ENCODE assay signal across 19 mouse cellular contexts in genomic region chr15:89308406-89309139, GRCm38 (mm10). TPM values are rescaled to one million over a fixed set of nuclear protein-coding genes. Genes with fewer than 3 reads are reported as not detected.
DNase-seq lines count a peak whose midpoint lies in the region; ATAC-seq lines count a peak whose summit lies in the region.
"Had no signal": no experiment of that assay in that cellular context is flagged by ENCODE, and none has a peak within 500 bp of the region (broad histone marks: within the 10 kb centered on the region; RNA-seq: fewer than 3 reads in every experiment).

No protein-coding gene starts in this region.

- H3K27ac ChIP-seq in forebrain, embryonic 11.5 days (ENCODE audit: low read depth, low read length), result no peak overlapping the region
- H3K27ac ChIP-seq in forebrain, embryonic 15.5 days (replicated peaks), result no peak overlapping the region
- H3K27ac ChIP-seq in intestine, embryonic 16.5 days (ENCODE audit: low read length), result no peak overlapping the region
- H3K27ac ChIP-seq: forebrain, embryonic 12.5 days; neural tube, embryonic 12.5 days had no signal

- H3K4me2 ChIP-seq in forebrain, embryonic 11.5 days (ENCODE audit: low read depth, low read length, severe bottlenecking), result no peak overlapping the region
- H3K4me2 ChIP-seq in forebrain, embryonic 15.5 days (replicated peaks), result no peak overlapping the region
- no peak overlapping the region for H3K4me2 ChIP-seq in intestine, embryonic 16.5 days (ENCODE audit: low read depth, low read length)
- H3K4me2 ChIP-seq: forebrain, embryonic 12.5 days; heart, embryonic 12.5 days; neural tube, embryonic 12.5 days had no signal

- DNase-seq in forebrain, embryonic 11.5 days (ENCODE audit: low spot score), result peak; percentile 34
- peak; percentile 50 to 52 for DNase-seq in spleen, postnatal 36 days (ENCODE audit: low spot score in 2 of 2)
- DNase-seq in spleen, postnatal 14 days (ENCODE audit: low spot score in 2 of 2), result no peak
- DNase-seq in brain, adult 2 months (ENCODE audit: low read depth, low spot score), result peak; percentile 58
- DNase-seq in frontal cortex, postnatal 36 days (ENCODE audit: low spot score in 2 of 2), result no peak
- DNase-seq in heart, adult 11 months, result no peak
- DNase-seq: embryo, embryonic 11 days; kidney, adult 9 months; kidney, postnatal 36 days; left cerebral cortex, postnatal 4 days; lung, adult 18-20 months; lung, postnatal 36 days had no signal

- whole genome bisulfite sequencing in forebrain, embryonic 11.5 days, result 89% methylated on average over 7 of the region's 7 CpGs
- WGBS in forebrain, embryonic 15.5 days, result 84% methylated on average over 7 of the region's 7 CpGs
- 88% methylated on average over 7 of the region's 7 CpGs for WGBS in intestine, embryonic 16.5 days

- H3K4me1 ChIP-seq in forebrain, embryonic 11.5 days (replicated peaks; ENCODE audit: control insufficient read depth, insufficient read depth, low read length), result peaks cover 2% of the 10 kb centered on the region; the same call in 1 of the 2 replicates
- H3K4me1 ChIP-seq in forebrain, embryonic 15.5 days, result peaks cover 32% of the 10 kb centered on the region
- H3K4me1 ChIP-seq in intestine, embryonic 16.5 days (ENCODE audit: control insufficient read depth, insufficient read depth, low read length), result peaks cover 9% of the 10 kb centered on the region

- H3K9me3 ChIP-seq in forebrain, embryonic 11.5 days (ENCODE audit: control insufficient read depth, low read length), result no peaks in the 10 kb centered on the region
- no peaks in the 10 kb centered on the region for H3K9me3 ChIP-seq in forebrain, embryonic 15.5 days
- H3K9me3 ChIP-seq in intestine, embryonic 16.5 days (ENCODE audit: control insufficient read depth, low read length), result no peaks in the 10 kb centered on the region
- H3K9me3 ChIP-seq: forebrain, embryonic 12.5 days; heart, embryonic 12.5 days; neural tube, embryonic 12.5 days had no signal

- H3K36me3 ChIP-seq in forebrain, embryonic 11.5 days (ENCODE audit: control insufficient read depth, insufficient read depth, low read length), result peaks cover 4% of the 10 kb centered on the region
- peaks cover 32% of the 10 kb centered on the region for H3K36me3 ChIP-seq in forebrain, embryonic 15.5 days
- H3K36me3 ChIP-seq in intestine, embryonic 16.5 days (ENCODE audit: control insufficient read depth, insufficient read depth, low read length), result peaks cover 12% of the 10 kb centered on the region

- no peak overlapping the region for H3K9ac ChIP-seq in forebrain, embryonic 11.5 days (ENCODE audit: low read length)
- H3K9ac ChIP-seq in forebrain, embryonic 15.5 days (replicated peaks), result no peak overlapping the region
- no peak overlapping the region for H3K9ac ChIP-seq in intestine, embryonic 16.5 days (ENCODE audit: low read depth, low read length)
- H3K9ac ChIP-seq: forebrain, embryonic 12.5 days; heart, embryonic 12.5 days; neural tube, embryonic 12.5 days had no signal

- no peaks in the 10 kb centered on the region for H3K27me3 ChIP-seq in forebrain, embryonic 11.5 days (ENCODE audit: control insufficient read depth, insufficient read depth, low read length)
- H3K27me3 ChIP-seq in forebrain, embryonic 15.5 days, result no peaks in the 10 kb centered on the region
- H3K27me3 ChIP-seq in intestine, embryonic 16.5 days (replicated peaks; ENCODE audit: control insufficient read depth, insufficient read depth, low read length), result no peaks in the 10 kb centered on the region
- H3K27me3 ChIP-seq: forebrain, embryonic 12.5 days; heart, embryonic 12.5 days; neural tube, embryonic 12.5 days had no signal

- no peak overlapping the region for H3K4me3 ChIP-seq in forebrain, embryonic 11.5 days (ENCODE audit: low read depth, low read length)
- H3K4me3 ChIP-seq in forebrain, embryonic 15.5 days, result no peak overlapping the region
- H3K4me3 ChIP-seq in intestine, embryonic 16.5 days (ENCODE audit: low read length), result no peak overlapping the region
- H3K4me3 ChIP-seq: forebrain, embryonic 12.5 days; heart, embryonic 12.5 days; neural tube, embryonic 12.5 days had no signal

- no peak for ATAC-seq in forebrain, embryonic 11.5 days (replicated peaks; ENCODE audit: low FRiP score)
- ATAC-seq in forebrain, embryonic 15.5 days (replicated peaks), result no peak
- ATAC-seq in intestine, embryonic 16.5 days, result peak; percentile 55; the same call in 1 of the 2 replicates
- ATAC-seq: hindbrain, embryonic 16.5 days had no signal

RNA-seq across cellular contexts. Expression of gene Sbf1, which starts 6.5 kb away (rescaled TPM):
- 76.5 and 87.8 TPM in 2 replicates for polyA plus RNA-seq in forebrain, embryonic 11.5 days (2014; fragmentation: Nextera tagmentation; extraction: Ambion mirVana)
- polyA plus RNA-seq in forebrain, embryonic 15.5 days (2015; fragmentation: Nextera tagmentation; extraction: Ambion mirVana), result 79.0 and 83.4 TPM in 2 replicates
- 32.0 and 33.4 TPM in 2 replicates for polyA plus RNA-seq in intestine, embryonic 16.5 days (2015; fragmentation: Nextera tagmentation; extraction: Ambion mirVana)

RNA-seq across cellular contexts. Expression of gene Adm2, which starts 13.9 kb away (rescaled TPM):
- 0.15 TPM in 1 of 2 replicates, not detected in the other for polyA plus RNA-seq in forebrain, embryonic 11.5 days (2014; fragmentation: Nextera tagmentation; extraction: Ambion mirVana)
- polyA plus RNA-seq in forebrain, embryonic 15.5 days (2015; fragmentation: Nextera tagmentation; extraction: Ambion mirVana), result not detected in 2 replicates
- 1.5 and 2.0 TPM in 2 replicates for polyA plus RNA-seq in intestine, embryonic 16.5 days (2015; fragmentation: Nextera tagmentation; extraction: Ambion mirVana)
- polyA plus RNA-seq: forebrain, embryonic 12.5 days; hindbrain, embryonic 16.5 days; liver, adult 2 months; neural tube, embryonic 12.5 days had no signal

RNA-seq across cellular contexts. Expression of gene Miox, which starts 25.6 kb away (rescaled TPM):
- not detected in 2 replicates for polyA plus RNA-seq in forebrain, embryonic 11.5 days (2014; fragmentation: Nextera tagmentation; extraction: Ambion mirVana)
- polyA plus RNA-seq in forebrain, embryonic 15.5 days (2015; fragmentation: Nextera tagmentation; extraction: Ambion mirVana), result not detected in 2 replicates
- 0.46 TPM in 1 of 2 replicates, not detected in the other for polyA plus RNA-seq in intestine, embryonic 16.5 days (2015; fragmentation: Nextera tagmentation; extraction: Ambion mirVana)
- polyA plus RNA-seq: forebrain, embryonic 12.5 days; heart, embryonic 12.5 days; hindbrain, embryonic 16.5 days; neural tube, embryonic 12.5 days had no signal

RNA-seq across cellular contexts. Expression of gene Lmf2, which starts 46.9 kb away (rescaled TPM):
- polyA plus RNA-seq in forebrain, embryonic 11.5 days (2014; fragmentation: Nextera tagmentation; extraction: Ambion mirVana), result 43.7 and 47.3 TPM in 2 replicates
- polyA plus RNA-seq in forebrain, embryonic 15.5 days (2015; fragmentation: Nextera tagmentation; extraction: Ambion mirVana), result 31.6 and 33.0 TPM in 2 replicates
- 55.8 and 56.3 TPM in 2 replicates for polyA plus RNA-seq in intestine, embryonic 16.5 days (2015; fragmentation: Nextera tagmentation; extraction: Ambion mirVana)

RNA-seq across cellular contexts. Expression of gene Ncaph2, which starts 46.9 kb away (rescaled TPM):
- polyA plus RNA-seq in forebrain, embryonic 11.5 days (2014; fragmentation: Nextera tagmentation; extraction: Ambion mirVana), result 191 and 203 TPM in 2 replicates
- polyA plus RNA-seq in forebrain, embryonic 15.5 days (2015; fragmentation: Nextera tagmentation; extraction: Ambion mirVana), result 127 and 149 TPM in 2 replicates
- 123 and 128 TPM in 2 replicates for polyA plus RNA-seq in intestine, embryonic 16.5 days (2015; fragmentation: Nextera tagmentation; extraction: Ambion mirVana)

Comparison
In these comparisons a context has a peak if more than half of its experiments do, and no peak if none do; other contexts are left out.
1. DNase-seq: peak in forebrain, embryonic 11.5 days (single experiment), spleen, postnatal 36 days (2 of 2) and brain, adult 2 months (single experiment); none in spleen, postnatal 14 days (0 of 2), frontal cortex, postnatal 36 days (0 of 2) and heart, adult 11 months (single experiment).